Mouse (Mus musculus) stomach, postnatal 0 days (tissue): Measurements from ENCODE around the gene Hoxc11.

Source experiments
- CTCF ChIP-seq: IDR thresholded peaks from 2 replicates; pipeline ENCODE4 v1.5.1; 2016; ENCODE audit warnings: antibody characterized with exemption, low read depth, mild to moderate bottlenecking, moderate library complexity
- EP300 ChIP-seq: optimal IDR thresholded peaks from 2 replicates; pipeline ENCODE3; 2016; ENCODE audit warnings: antibody characterized with exemption

GRCm38 (mm10) chr15:102934438-102934837 is 19.8 kb upstream of the Hoxc11 start:
- TF ChIP-seq CTCF = no peak
- no peak for TF ChIP-seq EP300
